Comparison of ENCODE assay signal across 23 mouse cellular contexts in genomic region chr2:153546471-153546870, GRCm38 (mm10). TPM values are rescaled to one million over a fixed set of nuclear protein-coding genes. Genes with fewer than 3 reads are reported as not detected.
DNase-seq lines count a peak whose midpoint lies in the region; ATAC-seq and TF ChIP-seq lines count a peak whose summit lies in the region.
"Had no signal": no experiment of that assay in that cellular context is flagged by ENCODE, and none has a peak within 500 bp of the region (broad histone marks: within the 10 kb centered on the region; RNA-seq: fewer than 3 reads in every experiment).

No protein-coding gene starts in this region.

- no peaks in the 10 kb centered on the region for H3K9me3 ChIP-seq in erythroblast, embryonic 14.5 days (ENCODE audit: control insufficient read depth, low read length)
- H3K9me3 ChIP-seq: embryonic facial prominence, embryonic 12.5 days; forebrain, embryonic 12.5 days; hindbrain, embryonic 15.5 days; limb, embryonic 15.5 days; stomach, embryonic 15.5 days had no signal

- peaks cover 85% of the 10 kb centered on the region for H3K4me1 ChIP-seq in erythroblast, embryonic 14.5 days (ENCODE audit: control insufficient read depth)
- peaks cover 24% of the 10 kb centered on the region for H3K4me1 ChIP-seq in testis, adult 2 months (ENCODE audit: control insufficient read depth, insufficient read depth, low read length)

- TF ChIP-seq POLR2A in testis, adult 2 months (IDR thresholded peaks at IDR 0.05; ENCODE audit: control insufficient read depth, low read depth, low read length): no peak

- H3K4me3 ChIP-seq in erythroblast, embryonic 14.5 days (replicated peaks): peak overlapping the region; percentile 1
- H3K4me3 ChIP-seq in testis, adult 2 months (ENCODE audit: control insufficient read depth, low read depth, low read length): peak overlapping the region; percentile 65
- no peak overlapping the region for H3K4me3 ChIP-seq in gastrocnemius, adult 2 months
- H3K4me3 ChIP-seq: embryonic facial prominence, embryonic 12.5 days; forebrain, embryonic 12.5 days; hindbrain, embryonic 15.5 days; layer of hippocampus, adult 2 months; limb, embryonic 15.5 days; stomach, embryonic 15.5 days had no signal

- DNase-seq in testis, postnatal 14 days (ENCODE audit: low spot score): no peak
- DNase-seq in kidney, postnatal 10 days: peak; percentile 64
- DNase-seq in retina, embryonic 14.5 days (ENCODE audit: low spot score): no peak
- no peak for DNase-seq in gastrocnemius, adult 2 months
- DNase-seq: heart, postnatal 10 days; retina, postnatal 1 day; thymus, postnatal 4 days had no signal

- no peak for TF ChIP-seq CTCF in testis, adult 2 months (IDR thresholded peaks at IDR 0.05; ENCODE audit: control insufficient read depth, insufficient read depth, insufficient replicate concordance, low read depth, low read length)
- no peak for TF ChIP-seq CTCF in gastrocnemius, adult 2 months (IDR thresholded peaks at IDR 0.05)

- H3K36me3 ChIP-seq in erythroblast, embryonic 14.5 days (ENCODE audit: control insufficient read depth): no peaks in the 10 kb centered on the region
- no peaks in the 10 kb centered on the region for H3K36me3 ChIP-seq in testis, adult 2 months (ENCODE audit: control insufficient read depth, insufficient read depth, low read length)
- H3K36me3 ChIP-seq: embryonic facial prominence, embryonic 12.5 days; forebrain, embryonic 12.5 days; hindbrain, embryonic 15.5 days; limb, embryonic 15.5 days; stomach, embryonic 15.5 days had no signal

- no peak overlapping the region for H3K27ac ChIP-seq in testis, adult 2 months (ENCODE audit: control insufficient read depth, insufficient read depth, low read depth, low read length)
- no peak overlapping the region for H3K27ac ChIP-seq in gastrocnemius, adult 2 months
- H3K27ac ChIP-seq: embryonic facial prominence, embryonic 12.5 days; forebrain, embryonic 12.5 days; hindbrain, embryonic 15.5 days; layer of hippocampus, adult 2 months; limb, embryonic 15.5 days; stomach, embryonic 15.5 days had no signal

- intact Hi-C loops in gastrocnemius, adult 2 months (cut with DNase I): no loop called here

- no peaks in the 10 kb centered on the region for H3K27me3 ChIP-seq in erythroblast, embryonic 14.5 days (ENCODE audit: control insufficient read depth)
- no peaks in the 10 kb centered on the region for H3K27me3 ChIP-seq in testis, adult 2 months (ENCODE audit: control insufficient read depth, insufficient read depth, low read length)
- H3K27me3 ChIP-seq: embryonic facial prominence, embryonic 12.5 days; hindbrain, embryonic 15.5 days; limb, embryonic 15.5 days; Patski; stomach, embryonic 15.5 days had no signal

- ATAC-seq in erythroblast, adult 5-6 weeks (replicated peaks; ENCODE audit: low FRiP score, poor library complexity, severe bottlenecking): no peak
- no peak for ATAC-seq in cerebellum, adult (ENCODE audit: insufficient number of reproducible peaks, low FRiP score, low TSS enrichment)
- ATAC-seq: Patski had no signal

RNA-seq across cellular contexts. Expression of gene Nol4l, which starts 16.7 kb away (rescaled TPM):
- polyA plus RNA-seq in erythroblast, embryonic 14.5 days (2012): 0.99 and 1.1 TPM in 2 replicates
- 2.7 and 6.1 TPM in 2 replicates for total RNA-seq in erythroblast, adult 5-6 weeks (2015; ENCODE audit: low replicate concordance)
- total RNA-seq in erythroblast, adult 5-6 weeks (2017; ENCODE audit: low replicate concordance): 1.8 and 4.3 TPM in 2 replicates
- 241 and 252 TPM in 2 replicates for polyA plus RNA-seq in testis, adult 2 months (2012; rRNA removed)
- 1 to 10 TPM; 1.0 to 1.2 TPM for total RNA-seq in gastrocnemius, adult 2 months (2021)

RNA-seq across cellular contexts. Expression of gene 4930404H24Rik, which starts 53.9 kb away (rescaled TPM):
- not detected in 2 replicates for polyA plus RNA-seq in erythroblast, embryonic 14.5 days (2012)
- total RNA-seq in erythroblast, adult 5-6 weeks (2015; ENCODE audit: low replicate concordance): 7.1 TPM in 1 of 2 replicates, not detected in the other
- not detected in 2 replicates for total RNA-seq in erythroblast, adult 5-6 weeks (2017; ENCODE audit: low replicate concordance)
- polyA plus RNA-seq in testis, adult 2 months (2012; rRNA removed): 1.9 and 4.2 TPM in 2 replicates
- not detected for total RNA-seq in gastrocnemius, adult 2 months (2021)
- total RNA-seq: CH12.LX; gastrocnemius, adult 18-20 months; heart, adult 8-10 months; heart, postnatal 10 days; layer of hippocampus, adult 2 months; left cerebral cortex, adult 8-10 months had no signal
- polyA plus RNA-seq: embryonic facial prominence, embryonic 12.5 days; forebrain, embryonic 12.5 days; hindbrain, embryonic 15.5 days; limb, embryonic 15.5 days; neural tube, embryonic 14.5 days; Patski; stomach, embryonic 15.5 days had no signal
